Mouse (Mus musculus) monocyte, adult 2 months (primary cell): ENCODE measurements around the gene Pik3ip1.

Experiments
- DNase-seq, 2 experiments: peaks; one replicate each; pipeline ENCODE4 v3.0.0; 2022; ENCODE audit warnings: low spot score in 2 of 2, low read depth in 1 of 2

Gene Pik3ip1

GRCm38 (mm10) chr11:3335651-3336216, 5.5 kb downstream of the Pik3ip1 start:
- peak in 1 of 2 experiments; percentile 32 for DNase-seq

GRCm38 (mm10) chr11:3336602-3337001, 6.4 kb downstream of the Pik3ip1 start:
- no peak for DNase-seq

GRCm38 (mm10) chr11:3337173-3337955, 7.2 kb downstream of the Pik3ip1 start:
- DNase-seq = no peak

- no peak for DNase-seq
These were observed 7.8 kb downstream of the Pik3ip1 start for GRCm38 (mm10) chr11:3337961-3338360.

GRCm38 (mm10) chr11:3341476-3341875, 11.3 kb downstream of the Pik3ip1 start:
- DNase-seq = no peak

GRCm38 (mm10) chr11:3344916-3345315, 14.7 kb downstream of the Pik3ip1 start:
- no peak for DNase-seq

- no peak for DNase-seq
These were observed 16.1 kb downstream of the Pik3ip1 start for GRCm38 (mm10) chr11:3346351-3346750.

GRCm38 (mm10) chr11:3347091-3347834, 17.1 kb downstream of the Pik3ip1 start:
- DNase-seq = peak; percentile 48 to 65

GRCm38 (mm10) chr11:3347835-3348195, 17.6 kb downstream of the Pik3ip1 start:
- no peak for DNase-seq

- DNase-seq = no peak
These were observed 18.6 kb downstream of the Pik3ip1 start for GRCm38 (mm10) chr11:3348576-3349342.

GRCm38 (mm10) chr11:3349343-3349695, 19.1 kb downstream of the Pik3ip1 start:
- no peak for DNase-seq

- no peak for DNase-seq
These were observed 21.9 kb downstream of the Pik3ip1 start for GRCm38 (mm10) chr11:3352131-3352530.

GRCm38 (mm10) chr11:3352990-3353585, 22.9 kb downstream of the Pik3ip1 start:
- no peak for DNase-seq

GRCm38 (mm10) chr11:3362854-3363253, 32.7 kb downstream of the Pik3ip1 start:
- DNase-seq = no peak

GRCm38 (mm10) chr11:3366411-3366810, 36.2 kb downstream of the Pik3ip1 start:
- no peak for DNase-seq

GRCm38 (mm10) chr11:3368983-3369382, 38.8 kb downstream of the Pik3ip1 start:
- no peak for DNase-seq

GRCm38 (mm10) chr11:3369449-3369848, 39.2 kb downstream of the Pik3ip1 start:
- no peak for DNase-seq

GRCm38 (mm10) chr11:3370162-3370561, 40.0 kb downstream of the Pik3ip1 start:
- no peak for DNase-seq

GRCm38 (mm10) chr11:3370928-3371598, 40.9 kb downstream of the Pik3ip1 start:
- DNase-seq = peak in 1 of 2 experiments; percentile 16

- no peak for DNase-seq
These were observed 41.5 kb downstream of the Pik3ip1 start for GRCm38 (mm10) chr11:3371599-3372295.
